Mouse (Mus musculus) megakaryocyte progenitor cell, adult 5-6 weeks (primary cell): ENCODE measurements around the gene Il1r1. TPM values are rescaled to one million over a fixed set of nuclear protein-coding genes. Genes with fewer than 3 reads are reported as not detected.

Experiments used
- ATAC-seq: replicated peaks from 2 replicates; pipeline ENCODE4 v1.8.0; 2016; ENCODE audit warnings: mild to moderate bottlenecking, moderate TSS enrichment, inconsistent platforms; ENCODE audit not compliant: poor library complexity
- total RNA-seq, 2 experiments: library from RNA; stranded (forward) in 1 of 2; stranded (reverse) in 1 of 2; fragments of 157-497, 149-512 nt in 1 of 2; fragments of 200-1000 nt in 1 of 2; gene quantifications; 2 replicates each; pipeline versions ENCODE4 v1.2.3 to v1.2.4; 2015 to 2017

The Il1r1 gene
- total RNA-seq, 2 experiments from 2014 or later, result 3.2 to 5.8 TPM

GRCm38 (mm10) chr1:40358771-40359181 lies 133.9 kb downstream of the Il1r1 start:
- peak; percentile 30 for ATAC-seq

GRCm38 (mm10) chr1:40359731-40360130 lies 134.9 kb downstream of the Il1r1 start:
- peak; percentile 5; the same call in 1 of the 2 replicates for ATAC-seq

- ATAC-seq, result no peak
These were observed 136.1 kb downstream of the Il1r1 start for GRCm38 (mm10) chr1:40360969-40361368.

GRCm38 (mm10) chr1:40361596-40361995 lies 136.7 kb downstream of the Il1r1 start:
- no peak for ATAC-seq

- ATAC-seq, result no peak
These were observed 137.9 kb downstream of the Il1r1 start for GRCm38 (mm10) chr1:40362784-40363183.

Other genes starting within 250 kb of the Il1r1 start
- gene Il1r2, start 151.0 kb upstream of the Il1r1 start, total RNA-seq (2015), result 1.9 and 2.5 TPM in 2 replicates
- 1.9 and 2.2 TPM in 2 replicates for gene Il1r2, start 151.0 kb upstream of the Il1r1 start, total RNA-seq (2017)
- gene Il1rl2, start 99.5 kb downstream of the Il1r1 start, total RNA-seq (2015), result 9.3 and 12.0 TPM in 2 replicates
- 10.4 and 10.6 TPM in 2 replicates for gene Il1rl2, start 99.5 kb downstream of the Il1r1 start, total RNA-seq (2017)
- 5.3 and 11.7 TPM in 2 replicates for gene Il1rl1, start 204.5 kb downstream of the Il1r1 start, total RNA-seq (2015)
- gene Il1rl1, start 204.5 kb downstream of the Il1r1 start, total RNA-seq (2017), result 5.9 and 11.3 TPM in 2 replicates
- 0.54 and 1.6 TPM in 2 replicates for gene Il18r1, start 240.5 kb downstream of the Il1r1 start, total RNA-seq (2015)
- 0.46 and 0.91 TPM in 2 replicates for gene Il18r1, start 240.5 kb downstream of the Il1r1 start, total RNA-seq (2017)